Mouse (Mus musculus) forelimb bud, embryonic 11.5 days (tissue): ENCODE measurements around the gene Hist1h2ae.
"Not testable (repeated sequence)": the region's sequence is repeated elsewhere in the genome, so short reads cannot be mapped to it uniquely, and the experiment has no call there.

ENCODE experiments used
- DNase-seq: peaks from one replicate; pipeline ENCODE4 v3.0.0-alpha.2; 2012; ENCODE audit warnings: low read depth, low spot score

The Hist1h2ae gene

DNA sequence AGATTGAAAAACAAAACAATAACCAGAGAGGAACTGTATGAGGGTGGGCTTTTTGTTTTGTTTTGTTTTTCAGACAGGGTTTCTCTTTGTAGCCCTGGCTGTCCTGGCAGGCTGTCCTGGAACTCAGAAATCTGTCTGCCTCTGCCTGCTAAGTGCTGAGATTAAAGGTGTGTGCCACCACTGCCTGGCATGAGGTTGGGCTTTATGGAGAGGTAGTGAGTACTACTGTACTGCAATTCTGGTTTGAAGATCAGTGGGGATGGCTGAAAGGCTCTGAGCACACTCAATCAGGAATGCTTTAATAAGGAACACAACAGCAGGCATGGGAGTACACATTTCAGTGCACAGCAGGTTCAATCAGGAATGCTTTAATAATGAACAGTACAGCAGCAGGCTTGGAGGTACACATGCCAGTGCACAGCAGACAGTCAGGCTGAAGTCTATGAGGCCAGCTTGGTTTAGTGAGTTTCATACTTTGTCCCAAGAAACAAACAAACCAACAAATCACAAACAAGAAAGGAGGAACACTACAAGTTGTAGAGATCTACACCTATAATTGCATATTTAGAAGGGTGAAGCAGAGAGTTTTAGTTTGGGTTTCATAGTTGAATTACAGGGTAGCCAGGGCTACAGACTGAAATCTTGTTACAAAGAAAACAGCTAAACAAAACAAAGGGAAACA lies 12.5 kb upstream of the Hist1h2ae start:
- DNase-seq = peak; percentile 14

DNA sequence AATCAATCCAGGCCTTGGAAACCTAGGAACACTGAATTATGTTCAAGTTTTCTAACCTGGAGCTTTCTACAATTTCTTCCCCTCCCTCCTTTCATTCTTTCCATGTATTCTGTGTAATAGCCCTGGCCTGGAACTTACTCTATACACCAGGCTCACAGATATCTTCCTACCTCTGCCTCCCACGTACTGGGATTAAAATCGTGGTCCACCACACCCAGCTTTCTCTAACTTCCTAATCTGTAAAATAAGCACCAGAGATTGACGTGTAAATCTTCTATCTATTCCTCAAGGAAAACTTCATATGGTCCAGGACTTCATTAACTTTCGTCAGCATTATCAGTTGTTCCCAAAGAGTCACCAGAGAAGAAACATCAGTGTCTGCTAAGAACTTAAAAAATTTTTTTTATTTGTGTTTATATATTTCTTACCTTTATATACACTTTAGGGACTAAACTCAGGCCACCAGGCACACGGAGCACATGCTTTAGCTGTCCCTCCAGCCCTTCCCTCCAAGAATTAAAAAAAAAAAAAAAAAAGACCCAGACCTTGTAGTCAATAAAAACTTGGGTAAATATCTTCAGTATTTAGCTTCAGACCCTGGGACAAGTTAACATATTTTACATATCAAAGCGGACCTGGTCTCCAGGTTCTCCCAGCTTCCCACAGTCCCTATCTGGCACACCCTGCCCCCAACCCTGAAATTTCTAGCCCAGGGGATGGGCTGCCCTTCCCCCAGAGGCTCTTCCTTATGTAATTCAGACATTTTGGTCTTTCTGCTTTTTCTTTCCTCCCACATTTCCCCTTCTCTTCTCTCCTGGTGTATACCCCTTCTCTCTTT lies 11.4 kb upstream of the Hist1h2ae start:
- DNase-seq = peak; percentile 34

DNA sequence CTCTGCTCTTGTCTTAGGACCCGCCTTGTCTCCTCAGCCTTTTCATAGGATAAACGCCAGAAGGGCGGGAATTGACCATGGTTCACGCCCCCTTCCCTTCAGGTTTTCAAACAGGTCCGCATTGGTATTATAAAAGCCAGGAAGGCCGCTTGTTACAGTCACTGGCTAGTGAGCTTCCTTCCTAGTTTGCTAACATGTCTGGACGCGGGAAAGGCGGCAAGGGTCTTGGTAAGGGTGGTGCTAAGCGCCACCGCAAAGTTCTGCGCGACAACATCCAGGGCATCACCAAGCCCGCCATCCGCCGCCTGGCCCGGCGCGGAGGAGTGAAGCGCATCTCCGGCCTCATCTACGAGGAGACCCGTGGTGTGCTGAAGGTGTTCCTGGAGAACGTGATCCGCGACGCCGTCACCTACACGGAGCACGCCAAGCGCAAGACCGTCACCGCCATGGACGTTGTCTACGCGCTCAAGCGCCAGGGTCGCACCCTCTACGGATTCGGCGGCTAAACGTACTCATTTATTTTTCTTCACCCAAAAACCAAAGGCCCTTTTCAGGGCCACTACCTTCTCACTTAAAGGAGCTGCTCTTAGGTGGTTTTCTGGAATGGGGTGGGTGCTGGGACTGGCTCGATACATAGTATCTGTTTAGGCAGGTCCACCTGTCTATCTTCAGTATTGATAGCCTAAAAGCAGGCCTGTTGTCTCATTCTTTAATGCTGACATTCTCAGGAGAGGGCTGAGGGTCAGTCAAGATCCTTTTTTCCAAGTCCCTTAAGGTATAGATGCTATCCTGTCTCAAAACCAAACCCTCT lies 10.6 kb upstream of the Hist1h2ae start, which contains the start of gene Hist1h4d:
Hist1h4d (plus strand) TSS at position 191 of the 811 bp plus-strand sequence.
- DNase-seq = peak; percentile 97

DNA sequence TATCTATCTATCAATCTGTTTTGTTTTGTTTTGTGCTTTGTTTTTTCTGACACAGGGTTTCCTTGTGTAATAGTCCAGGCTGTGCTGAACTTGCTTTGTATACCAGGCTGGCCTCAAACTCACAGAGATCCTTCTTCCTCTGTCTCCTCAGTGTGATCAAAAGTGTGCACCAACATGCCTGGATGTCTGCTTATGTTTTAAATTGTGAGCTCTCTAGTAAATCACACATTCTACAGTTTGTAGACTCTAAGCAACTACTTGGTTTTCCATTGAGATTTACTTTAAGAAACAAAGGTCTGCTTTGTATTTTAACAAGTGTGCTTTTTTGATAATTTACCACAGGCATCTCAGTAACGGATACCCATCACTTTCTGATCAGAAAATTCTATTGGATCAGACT lies 6.8 kb upstream of the Hist1h2ae start:
- DNase-seq = no peak

DNA sequence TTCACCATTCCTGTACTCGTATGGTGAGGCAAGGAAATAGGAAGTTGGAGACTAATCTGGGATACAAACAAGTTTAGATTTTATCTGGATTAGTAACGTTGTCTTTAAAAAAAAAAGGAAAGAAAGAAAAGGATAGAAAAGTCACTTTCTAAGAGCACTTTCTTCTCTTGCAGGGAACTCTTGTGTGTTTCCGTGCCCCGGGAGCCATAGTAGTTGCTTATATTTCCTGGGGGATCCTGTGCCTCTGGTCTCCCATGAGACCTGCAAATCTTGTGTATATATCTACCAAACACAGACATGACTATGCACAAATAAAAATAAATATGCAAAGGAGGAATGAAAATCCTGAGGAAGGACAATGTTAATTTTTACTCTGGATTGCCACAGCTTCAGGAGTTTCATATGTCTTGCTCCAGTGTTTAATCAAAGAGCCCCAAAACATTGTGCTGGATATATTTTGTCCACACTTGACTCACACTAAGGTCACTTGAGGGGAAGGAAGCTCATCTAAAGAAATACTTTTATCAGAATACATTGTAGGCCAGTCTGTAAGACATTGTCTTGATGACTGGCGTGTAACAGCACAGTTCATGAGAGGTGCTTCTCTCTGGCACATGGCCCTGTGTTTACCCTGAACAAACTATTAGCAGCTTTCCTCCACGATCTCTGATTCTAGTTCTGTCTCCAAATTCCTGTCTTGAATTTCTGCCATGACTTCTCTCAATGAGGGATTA lies 6.1 kb upstream of the Hist1h2ae start:
- peak; percentile 12 for DNase-seq

DNA sequence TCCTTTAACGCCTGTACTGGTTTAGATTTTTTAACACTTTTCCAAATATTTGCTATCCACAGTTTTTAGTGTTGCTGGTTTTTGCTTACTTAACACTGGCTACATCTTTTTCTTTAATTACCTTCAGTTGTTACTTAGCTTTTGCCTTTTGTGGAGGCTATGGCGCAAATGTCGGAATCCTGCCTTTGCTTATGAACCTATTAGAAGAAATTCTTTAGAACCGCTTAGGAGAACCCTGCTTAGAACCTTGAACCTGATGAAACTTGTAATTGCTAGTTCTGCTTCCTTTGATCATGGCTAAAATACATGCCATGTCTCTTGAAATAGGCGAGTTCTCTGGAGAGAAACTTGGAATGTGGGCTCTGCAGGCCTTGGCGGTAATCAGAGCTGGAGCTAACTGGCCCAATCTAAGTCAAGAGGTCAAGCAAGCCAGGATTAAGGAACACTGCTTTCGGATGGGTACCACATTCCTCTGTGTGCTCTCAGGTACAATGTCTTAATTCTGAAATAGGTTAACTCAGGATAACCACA lies 5.4 kb upstream of the Hist1h2ae start:
- DNase-seq = peak; percentile 57

DNA sequence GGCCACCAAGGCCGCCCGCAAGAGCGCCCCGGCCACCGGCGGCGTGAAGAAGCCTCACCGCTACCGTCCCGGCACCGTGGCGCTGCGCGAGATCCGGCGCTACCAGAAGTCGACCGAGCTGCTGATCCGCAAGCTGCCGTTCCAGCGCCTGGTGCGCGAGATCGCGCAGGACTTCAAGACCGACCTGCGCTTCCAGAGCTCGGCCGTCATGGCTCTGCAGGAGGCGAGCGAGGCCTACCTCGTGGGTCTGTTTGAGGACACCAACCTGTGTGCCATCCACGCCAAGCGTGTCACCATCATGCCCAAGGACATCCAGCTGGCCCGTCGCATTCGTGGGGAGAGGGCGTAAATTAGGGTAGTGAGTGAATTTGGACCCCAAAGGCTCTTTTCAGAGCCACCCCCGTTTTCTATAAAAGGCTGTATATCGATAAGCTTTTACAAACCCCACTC lies 4.9 kb upstream of the Hist1h2ae start:
- peak; percentile 11 for DNase-seq

DNA sequence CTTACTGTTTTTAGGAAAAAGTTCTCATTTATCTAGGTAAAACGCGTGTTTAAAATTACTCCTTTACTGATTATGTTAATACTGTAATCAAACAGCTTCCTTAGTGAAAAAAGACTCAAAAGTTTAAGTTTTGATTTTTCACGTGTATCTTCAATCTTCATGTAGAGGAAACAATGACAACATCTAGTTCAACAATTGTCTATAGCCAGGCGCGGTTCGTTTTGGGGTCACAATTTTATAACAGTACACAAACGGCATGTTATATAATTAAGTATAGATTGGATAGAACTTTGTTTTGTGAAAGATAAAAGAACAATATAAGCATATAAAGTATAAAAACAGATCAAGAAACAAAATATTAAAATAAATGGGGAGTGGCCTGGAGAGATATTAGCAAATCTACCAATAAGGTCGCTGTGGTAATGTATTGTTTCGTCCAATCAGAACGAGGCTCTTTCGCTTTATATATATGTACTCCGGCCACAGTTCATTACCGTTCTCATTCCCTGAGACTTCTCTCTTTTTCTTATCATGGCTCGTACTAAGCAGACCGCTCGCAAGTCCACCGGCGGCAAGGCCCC lies 4.3 kb upstream of the Hist1h2ae start, which contains the start of gene Hist1h3d:
Hist1h3d (plus strand) TSS at position 493 of the 581 bp plus-strand sequence.
- DNase-seq = peak; percentile 89

DNA sequence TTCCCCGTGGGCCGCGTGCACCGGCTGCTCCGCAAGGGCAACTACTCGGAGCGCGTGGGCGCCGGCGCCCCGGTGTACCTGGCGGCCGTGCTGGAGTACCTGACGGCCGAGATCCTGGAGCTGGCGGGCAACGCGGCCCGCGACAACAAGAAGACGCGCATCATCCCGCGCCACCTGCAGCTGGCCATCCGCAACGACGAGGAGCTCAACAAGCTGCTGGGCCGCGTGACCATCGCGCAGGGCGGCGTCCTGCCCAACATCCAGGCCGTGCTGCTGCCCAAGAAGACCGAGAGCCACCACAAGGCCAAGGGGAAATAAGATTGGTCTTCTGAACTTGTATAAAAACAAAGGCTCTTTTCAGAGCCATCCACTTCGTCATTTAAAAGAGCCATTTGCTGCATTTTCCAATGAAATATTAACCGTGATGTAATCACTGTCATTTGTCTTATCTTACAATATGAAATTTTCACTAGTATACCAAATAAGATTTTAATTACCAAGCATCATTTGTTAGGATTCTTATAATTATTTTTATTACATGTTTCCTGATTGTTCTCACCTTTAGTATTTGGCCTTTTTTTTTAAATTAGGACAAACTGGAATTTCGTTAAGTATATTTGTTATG lies 3.6 kb upstream of the Hist1h2ae start:
- not testable (repeated sequence) for DNase-seq

DNA sequence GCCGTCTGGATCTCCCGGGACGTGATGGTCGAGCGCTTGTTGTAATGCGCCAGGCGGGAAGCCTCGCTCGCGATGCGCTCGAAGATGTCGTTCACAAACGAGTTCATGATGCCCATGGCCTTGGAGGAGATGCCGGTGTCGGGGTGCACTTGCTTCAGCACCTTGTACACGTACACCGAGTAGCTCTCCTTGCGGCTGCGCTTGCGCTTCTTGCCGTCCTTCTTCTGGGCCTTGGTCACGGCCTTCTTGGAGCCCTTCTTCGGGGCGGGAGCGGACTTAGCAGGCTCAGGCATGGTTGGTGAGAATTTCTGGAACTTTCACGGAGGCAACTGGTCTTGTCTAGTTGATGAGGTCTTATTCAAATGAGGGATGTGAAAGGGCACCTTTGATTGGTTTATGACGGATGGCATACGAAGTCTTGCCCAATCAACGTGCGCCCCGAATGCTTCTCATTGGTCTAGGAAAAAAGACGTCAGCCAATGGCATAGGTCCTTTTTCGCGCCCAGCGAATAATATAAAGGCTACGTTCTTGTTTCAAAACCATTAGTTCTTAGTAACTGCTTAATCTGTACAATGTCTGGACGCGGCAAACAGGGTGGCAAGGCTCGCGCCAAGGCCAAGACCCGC lies 3.0 kb upstream of the Hist1h2ae start, which contains the start of the genes Hist1h2bf and Hist1h2ad:
Hist1h2bf (minus strand) TSS at position 299 of the 627 bp plus-strand sequence.
Hist1h2ad (plus strand) TSS at position 484 of the 627 bp plus-strand sequence.
- DNase-seq = peak; percentile 98

DNA sequence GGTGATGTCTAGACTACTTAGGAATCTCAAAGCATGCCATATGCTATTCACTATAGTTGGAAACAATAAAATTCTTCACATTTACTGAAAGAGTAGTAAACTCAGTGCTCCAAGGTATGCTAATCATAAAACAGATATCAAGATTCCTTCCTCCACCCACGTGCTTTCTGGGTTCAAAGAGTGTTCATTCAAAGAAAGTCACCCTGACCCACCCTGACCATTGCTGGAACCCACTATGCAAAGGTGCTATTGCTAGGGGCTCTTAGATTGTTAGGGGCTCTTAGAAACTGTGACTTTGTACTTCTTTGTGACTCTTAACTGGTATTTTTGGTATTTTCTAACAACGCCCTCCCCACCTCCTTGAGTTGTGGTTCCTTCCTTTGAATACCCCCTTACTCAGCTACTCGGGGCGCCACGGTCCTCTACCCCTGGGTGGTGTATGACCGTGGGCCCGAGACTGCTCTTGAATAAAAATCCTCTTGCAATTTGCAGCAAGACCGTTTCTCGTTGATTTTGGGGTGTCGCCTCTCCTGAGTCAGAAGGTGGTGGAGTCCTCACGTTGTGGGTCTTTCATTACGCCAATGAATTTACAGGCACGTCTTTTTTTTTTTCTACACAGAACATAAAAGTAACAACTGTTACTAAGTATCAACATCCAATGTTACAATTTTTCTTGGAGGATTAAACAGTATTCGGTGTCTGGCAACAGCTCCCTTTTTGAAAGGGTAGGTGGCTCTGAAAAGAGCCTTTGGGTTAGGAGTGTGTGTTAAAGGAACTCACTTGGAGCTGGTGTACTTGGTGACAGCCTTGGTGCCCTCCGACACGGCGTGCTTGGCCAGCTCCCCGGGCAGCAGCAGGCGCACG lies 2.2 kb upstream of the Hist1h2ae start:
- DNase-seq = not testable (repeated sequence)

DNA sequence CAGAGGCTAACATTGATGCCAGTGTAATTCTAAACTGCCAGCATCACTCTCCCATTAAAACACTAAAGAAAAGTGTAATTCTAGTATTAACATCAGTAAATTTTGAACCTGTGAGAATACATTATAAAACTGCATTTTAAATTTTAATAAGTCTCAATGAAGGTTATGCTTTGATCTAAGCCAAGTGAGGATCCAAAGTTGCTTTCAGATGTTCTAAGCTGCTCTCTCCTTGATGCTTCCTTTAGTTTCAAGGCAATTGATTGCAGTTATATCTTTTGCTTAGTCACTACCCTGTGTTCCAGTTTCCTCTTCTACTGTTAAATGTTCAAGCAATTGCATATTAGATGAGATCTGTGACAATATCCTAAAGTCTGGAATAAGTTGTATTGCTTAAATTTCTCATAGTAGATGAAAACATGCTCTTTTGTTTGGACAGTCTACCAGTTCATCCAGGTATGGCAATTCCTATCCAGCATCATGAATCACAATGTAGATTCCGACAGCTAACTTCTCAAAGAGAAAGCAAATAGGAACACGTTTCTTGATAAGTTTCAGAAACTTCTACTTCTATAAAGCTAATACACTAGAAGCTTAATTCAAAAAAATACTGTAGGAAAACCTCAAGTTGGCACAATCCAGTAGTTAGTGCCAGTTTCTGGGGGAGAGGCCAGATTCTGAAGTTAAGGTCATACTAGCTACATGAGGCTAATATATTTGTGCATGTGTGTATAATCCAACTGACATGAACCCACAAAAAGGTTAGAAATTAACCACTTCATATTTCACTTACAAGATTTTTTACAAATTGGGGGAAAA lies 1.4 kb upstream of the Hist1h2ae start:
- no peak for DNase-seq

DNA sequence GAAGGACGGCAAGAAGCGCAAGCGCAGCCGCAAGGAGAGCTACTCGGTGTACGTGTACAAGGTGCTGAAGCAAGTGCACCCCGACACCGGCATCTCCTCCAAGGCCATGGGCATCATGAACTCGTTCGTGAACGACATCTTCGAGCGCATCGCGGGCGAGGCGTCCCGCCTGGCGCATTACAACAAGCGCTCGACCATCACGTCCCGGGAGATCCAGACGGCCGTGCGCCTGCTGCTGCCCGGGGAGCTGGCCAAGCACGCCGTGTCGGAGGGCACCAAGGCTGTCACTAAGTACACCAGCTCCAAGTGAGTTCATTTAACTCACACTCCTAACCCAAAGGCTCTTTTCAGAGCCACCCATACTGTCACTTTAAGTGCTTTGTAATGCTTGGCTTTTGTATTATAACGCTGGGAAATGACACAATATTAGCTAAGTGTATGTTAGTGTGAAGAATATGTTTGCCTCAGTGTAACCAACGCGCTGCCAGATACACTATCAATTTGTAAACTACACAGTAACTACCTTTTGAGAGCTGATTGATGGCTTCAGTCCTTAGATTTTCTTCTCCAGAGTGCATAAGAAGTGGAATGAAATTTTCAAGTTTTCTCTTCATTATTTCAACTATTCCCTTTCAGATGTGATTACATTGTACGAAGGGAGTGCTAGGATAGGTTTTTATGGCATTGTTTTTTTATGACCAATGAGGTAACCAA lies 641 bp upstream of the Hist1h2ae start:
- not testable (repeated sequence) for DNase-seq

DNA sequence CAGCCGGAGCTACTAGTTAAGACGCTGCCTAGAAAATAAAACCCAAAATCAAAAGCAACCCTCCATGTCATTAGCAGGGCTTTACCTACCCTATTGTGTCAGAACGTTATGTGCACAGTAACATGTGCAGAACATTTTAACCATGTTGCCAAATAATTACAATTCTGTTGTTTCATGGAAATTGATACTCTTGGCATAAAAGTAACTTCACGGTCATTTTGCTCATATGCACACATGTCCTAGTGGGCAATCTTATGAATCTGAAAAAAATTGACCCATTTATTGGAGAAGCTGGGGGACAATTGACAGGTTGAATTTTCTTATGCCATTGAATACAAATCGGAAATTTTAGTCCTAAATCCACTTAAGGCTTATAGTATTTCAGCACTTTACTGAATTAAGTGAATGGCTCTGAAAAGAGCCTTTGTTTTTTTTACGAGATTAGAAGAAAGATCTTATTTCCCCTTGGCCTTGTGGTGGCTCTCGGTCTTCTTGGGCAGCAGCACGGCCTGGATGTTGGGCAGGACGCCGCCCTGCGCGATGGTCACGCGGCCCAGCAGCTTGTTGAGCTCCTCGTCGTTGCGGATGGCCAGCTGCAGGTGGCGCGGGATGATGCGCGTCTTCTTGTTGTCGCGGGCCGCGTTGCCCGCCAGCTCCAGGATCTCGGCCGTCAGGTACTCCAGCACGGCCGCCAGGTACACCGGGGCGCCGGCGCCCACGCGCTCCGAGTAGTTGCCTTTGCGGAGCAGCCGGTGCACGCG lies 579 bp downstream of the Hist1h2ae start:
- not testable (repeated sequence) for DNase-seq

DNA sequence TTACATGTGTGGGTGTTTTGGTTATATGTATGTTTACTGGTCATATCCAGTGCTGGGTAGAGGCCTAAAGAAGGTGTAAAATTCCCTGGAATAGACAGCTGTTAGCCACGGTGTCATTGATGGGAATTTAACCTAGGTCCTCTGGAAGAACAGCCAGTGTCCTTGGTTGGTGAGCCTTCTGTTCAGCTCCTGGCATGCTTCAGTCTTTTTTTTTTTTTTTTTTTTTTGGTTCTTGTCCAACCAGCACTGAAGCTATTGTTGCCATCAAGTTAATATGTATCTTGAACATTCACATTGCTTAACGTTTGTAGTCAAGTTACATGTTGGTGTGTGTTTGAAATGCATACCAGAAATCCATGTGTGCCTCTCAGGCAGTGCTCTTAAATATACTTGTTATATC lies 6.5 kb downstream of the Hist1h2ae start:
- DNase-seq = no peak
